Mouse (Mus musculus): ENCODE results near the gene Setd5. TPM values are rescaled to one million over a fixed set of nuclear protein-coding genes. Genes with fewer than 3 reads are reported as not detected.

The Setd5 gene
- polyA plus RNA-seq, 1 experiment from 2014 or later: 58.7 TPM

- WGBS: 11% methylated on average over 19 of the region's 19 CpGs
- H3K27me3 ChIP-seq (ENCODE audit: control insufficient read depth, insufficient read depth, low read length): no peaks in the 10 kb centered on the region
- no peaks in the 10 kb centered on the region for H3K9me3 ChIP-seq (ENCODE audit: control insufficient read depth, low read length)
- DNase-seq (ENCODE audit: low spot score) (peak; percentile 83), ATAC-seq (ENCODE audit: low FRiP score) (peak; percentile 46; the same call in 1 of the 2 replicates)
- no peaks in the 10 kb centered on the region for H3K36me3 ChIP-seq (replicated peaks; ENCODE audit: control insufficient read depth, insufficient read depth)
- H3K9ac ChIP-seq: peak overlapping the region; percentile 39
- H3K4me3 ChIP-seq (replicated peaks; ENCODE audit: low read length): no peak overlapping the region
- 0 out of 2 replicates have a peak, but pooled peaks cover 3% of the 10 kb centered on the region for H3K4me1 ChIP-seq (replicated peaks; ENCODE audit: control insufficient read depth, insufficient read depth, low read length)
- peak overlapping the region; percentile 43 for H3K27ac ChIP-seq
- peak overlapping the region; percentile 42 for H3K4me2 ChIP-seq (replicated peaks)
These were observed 39.0 kb upstream of the Setd5 start for GRCm38 (mm10) chr6:113037946-113038734.

GRCm38 (mm10) chr6:113038735-113039058, 38.5 kb upstream of the Setd5 start:
- Histone ChIP-seq H3K27me3 (ENCODE audit: control insufficient read depth, insufficient read depth, low read length) (no peaks in the 10 kb centered on the region), H3K27ac (peak overlapping the region; percentile 43; the same call in 1 of the 2 replicates), H3K4me2 (replicated peaks) (peak overlapping the region; percentile 42), H3K9ac (peak overlapping the region; percentile 39), H3K4me1 (replicated peaks; ENCODE audit: control insufficient read depth, insufficient read depth, low read length) (0 out of 2 replicates have a peak, but pooled peaks cover 3% of the 10 kb centered on the region), H3K4me3 (replicated peaks; ENCODE audit: low read length) (no peak overlapping the region), H3K9me3 (ENCODE audit: control insufficient read depth, low read length) (no peaks in the 10 kb centered on the region), H3K36me3 (replicated peaks; ENCODE audit: control insufficient read depth, insufficient read depth) (no peaks in the 10 kb centered on the region)
- ATAC-seq (ENCODE audit: low FRiP score) (no peak), DNase-seq (ENCODE audit: low spot score) (no peak)
- 46% methylated on average over 5 of the region's 5 CpGs for WGBS

- Histone ChIP-seq H3K36me3 (replicated peaks; ENCODE audit: control insufficient read depth, insufficient read depth) (no peaks in the 10 kb centered on the region), H3K27me3 (ENCODE audit: control insufficient read depth, insufficient read depth, low read length) (no peaks in the 10 kb centered on the region), H3K27ac (no peak overlapping the region), H3K4me1 (replicated peaks; ENCODE audit: control insufficient read depth, insufficient read depth, low read length) (peaks cover 6% of the 10 kb centered on the region), H3K4me3 (replicated peaks; ENCODE audit: low read length) (no peak overlapping the region), H3K9me3 (ENCODE audit: control insufficient read depth, low read length) (no peaks in the 10 kb centered on the region), H3K9ac (no peak overlapping the region), H3K4me2 (replicated peaks) (no peak overlapping the region)
- no peak for DNase-seq (ENCODE audit: low spot score)
- WGBS: 87% methylated on average over 2 of the region's 2 CpGs
- ATAC-seq (ENCODE audit: low FRiP score): no peak
These were observed 36.8 kb upstream of the Setd5 start for GRCm38 (mm10) chr6:113040319-113040718.

- 88% methylated on average over 11 of the region's 11 CpGs for WGBS
These were observed 35.8 kb upstream of the Setd5 start for GRCm38 (mm10) chr6:113041215-113041990.

DNA sequence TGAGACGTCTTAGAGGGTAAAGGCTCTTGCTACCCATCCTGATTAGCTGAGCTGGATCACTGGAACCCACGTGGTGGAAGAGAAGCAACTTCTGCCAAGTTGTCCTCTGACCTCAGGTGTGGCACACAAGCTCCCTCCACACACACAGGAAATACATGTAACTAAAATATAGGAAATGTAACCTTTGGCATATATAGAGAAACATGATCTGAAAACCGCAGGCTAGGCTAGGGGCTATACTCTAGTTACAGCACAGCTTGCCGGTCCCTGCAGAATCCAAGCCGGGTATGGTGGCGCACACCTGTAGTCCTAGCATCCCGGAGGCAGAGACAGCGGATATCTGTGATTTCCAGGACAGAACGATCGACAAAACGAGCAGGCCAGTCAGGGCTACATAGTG, 31.6 kb upstream of the Setd5 start:
- WGBS: 2% methylated on average over 11 of the region's 11 CpGs
- H3K9ac ChIP-seq: peak overlapping the region; percentile 81
- H3K4me1 ChIP-seq (replicated peaks; ENCODE audit: control insufficient read depth, insufficient read depth, low read length): peaks cover 24% of the 10 kb centered on the region
- H3K4me3 ChIP-seq (replicated peaks; ENCODE audit: low read length): peak overlapping the region; percentile 83
- peak; percentile 30 for DNase-seq (ENCODE audit: low spot score)
- peak; percentile 31; the same call in 1 of the 2 replicates for ATAC-seq (ENCODE audit: low FRiP score)
- peak overlapping the region; percentile 96 for H3K4me2 ChIP-seq (replicated peaks)
- peak overlapping the region; percentile 83 for H3K27ac ChIP-seq
- H3K9me3 ChIP-seq (ENCODE audit: control insufficient read depth, low read length): no peaks in the 10 kb centered on the region
- no peaks in the 10 kb centered on the region for H3K27me3 ChIP-seq (ENCODE audit: control insufficient read depth, insufficient read depth, low read length)
- H3K36me3 ChIP-seq (replicated peaks; ENCODE audit: control insufficient read depth, insufficient read depth): peaks cover 22% of the 10 kb centered on the region

More at GRCm38 (mm10) chr6:113041215-113041990, 35.8 kb upstream of the Setd5 start:
- Histone ChIP-seq H3K36me3 (replicated peaks; ENCODE audit: control insufficient read depth, insufficient read depth) (no peaks in the 10 kb centered on the region), H3K4me3 (replicated peaks; ENCODE audit: low read length) (no peak overlapping the region), H3K9me3 (ENCODE audit: control insufficient read depth, low read length) (no peaks in the 10 kb centered on the region), H3K4me1 (replicated peaks; ENCODE audit: control insufficient read depth, insufficient read depth, low read length) (peaks cover 9% of the 10 kb centered on the region), H3K9ac (no peak overlapping the region), H3K4me2 (replicated peaks) (no peak overlapping the region), H3K27ac (no peak overlapping the region), H3K27me3 (ENCODE audit: control insufficient read depth, insufficient read depth, low read length) (no peaks in the 10 kb centered on the region)
- no peak for DNase-seq (ENCODE audit: low spot score)
- ATAC-seq (ENCODE audit: low FRiP score): no peak

- Histone ChIP-seq H3K9me3 (ENCODE audit: control insufficient read depth, low read length) (no peaks in the 10 kb centered on the region), H3K4me2 (replicated peaks) (peak within 1 kb of the TSS; percentile 96), H3K4me3 (replicated peaks; ENCODE audit: low read length) (peak within 1 kb of the TSS; percentile 83), H3K27ac (peak within 1 kb of the TSS; percentile 83), H3K9ac (peak within 1 kb of the TSS; percentile 81), H3K36me3 (replicated peaks; ENCODE audit: control insufficient read depth, insufficient read depth) (peaks cover 30% of the 10 kb centered on the region), H3K4me1 (replicated peaks; ENCODE audit: control insufficient read depth, insufficient read depth, low read length) (peaks cover 24% of the 10 kb centered on the region), H3K27me3 (ENCODE audit: control insufficient read depth, insufficient read depth, low read length) (no peaks in the 10 kb centered on the region)
- under 1% methylated on average over 59 of the region's 59 CpGs for WGBS
- DNase-seq (ENCODE audit: low spot score) (peak; percentile 99), ATAC-seq (ENCODE audit: low FRiP score) (peak; percentile 100)
These were observed 30.9 kb upstream of the Setd5 start, which contains the start of gene Thumpd3 for GRCm38 (mm10) chr6:113046041-113046975. TSS of gene Thumpd3 (plus strand) at chr6:113046225.

DNA sequence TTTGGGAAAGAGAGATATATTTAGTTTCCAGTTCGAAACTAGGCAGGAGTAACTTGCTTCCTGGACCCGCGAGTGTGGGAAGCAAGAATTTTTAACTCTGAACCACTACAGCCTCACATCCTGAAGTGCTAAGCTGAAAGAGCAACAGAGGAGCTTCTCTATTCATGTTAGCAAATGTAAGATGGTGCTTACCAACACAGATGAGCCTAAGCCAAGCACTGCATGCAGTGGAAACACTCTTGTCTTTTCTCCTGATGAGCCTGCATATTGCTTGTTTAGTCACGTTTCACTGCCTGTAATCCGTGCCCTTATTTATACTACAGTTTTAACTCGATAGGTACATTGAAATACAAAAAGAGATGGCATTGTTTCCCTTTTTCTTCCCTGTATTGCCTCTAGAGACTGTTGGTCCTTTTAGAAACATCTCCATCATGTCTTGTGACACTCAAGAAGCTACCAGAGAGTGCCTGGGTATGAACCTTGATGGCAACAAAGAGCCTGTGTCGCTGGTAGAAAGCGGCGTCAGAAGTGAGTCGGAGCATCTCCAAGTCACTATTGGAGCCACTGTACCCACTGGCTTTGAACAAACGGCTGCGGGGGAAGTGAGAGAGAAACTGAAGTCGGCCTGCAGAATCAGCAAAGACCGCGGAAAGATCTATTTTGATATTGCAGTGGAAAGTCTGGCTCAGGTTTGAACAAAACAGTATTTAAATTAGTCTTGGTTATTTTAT, 30.0 kb upstream of the Setd5 start:
- no peaks in the 10 kb centered on the region for H3K9me3 ChIP-seq (ENCODE audit: control insufficient read depth, low read length)
- H3K27me3 ChIP-seq (ENCODE audit: control insufficient read depth, insufficient read depth, low read length): no peaks in the 10 kb centered on the region
- no peak for DNase-seq (ENCODE audit: low spot score)
- peak overlapping the region; percentile 83 for H3K4me3 ChIP-seq (replicated peaks; ENCODE audit: low read length)
- 0 out of 2 replicates have a peak overlapping the region, but pooled peaks have one; percentile 82 for H3K27ac ChIP-seq
- H3K36me3 ChIP-seq (replicated peaks; ENCODE audit: control insufficient read depth, insufficient read depth): peaks cover 34% of the 10 kb centered on the region
- peak overlapping the region; percentile 96 for H3K4me2 ChIP-seq (replicated peaks)
- 68% methylated on average over 15 of the region's 15 CpGs for WGBS
- H3K9ac ChIP-seq: peak overlapping the region; percentile 71
- peaks cover 24% of the 10 kb centered on the region for H3K4me1 ChIP-seq (replicated peaks; ENCODE audit: control insufficient read depth, insufficient read depth, low read length)
- no peak for ATAC-seq (ENCODE audit: low FRiP score)

DNA sequence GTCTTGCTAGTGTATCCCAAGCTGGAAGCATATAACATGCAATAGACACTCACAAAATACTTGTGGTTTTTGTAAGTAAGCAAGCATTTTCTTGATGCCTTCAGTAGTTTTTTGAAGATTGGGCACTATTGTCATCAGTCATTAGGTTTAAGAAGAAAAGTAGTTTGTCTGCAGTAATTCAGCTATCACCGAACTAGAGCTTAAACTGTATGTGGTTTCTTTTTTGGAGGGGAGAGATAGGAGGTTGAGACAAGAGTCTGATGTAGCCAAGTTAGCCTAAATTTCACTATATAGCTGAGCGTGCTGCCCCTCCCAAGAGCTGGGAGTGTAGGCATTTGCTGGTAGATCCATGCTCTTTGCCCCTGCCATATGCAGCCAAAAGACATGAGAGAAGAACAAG, 28.8 kb upstream of the Setd5 start:
- no peaks in the 10 kb centered on the region for H3K27me3 ChIP-seq (ENCODE audit: control insufficient read depth, insufficient read depth, low read length)
- peaks cover 24% of the 10 kb centered on the region for H3K4me1 ChIP-seq (replicated peaks; ENCODE audit: control insufficient read depth, insufficient read depth, low read length)
- WGBS: 100% methylated on average over 2 of the region's 2 CpGs
- H3K4me2 ChIP-seq (replicated peaks): no peak overlapping the region
- DNase-seq (ENCODE audit: low spot score) (no peak), ATAC-seq (ENCODE audit: low FRiP score) (no peak)
- no peak overlapping the region for H3K4me3 ChIP-seq (replicated peaks; ENCODE audit: low read length)
- no peaks in the 10 kb centered on the region for H3K9me3 ChIP-seq (ENCODE audit: control insufficient read depth, low read length)
- H3K27ac ChIP-seq: no peak overlapping the region
- no peak overlapping the region for H3K9ac ChIP-seq
- H3K36me3 ChIP-seq (replicated peaks; ENCODE audit: control insufficient read depth, insufficient read depth): peaks cover 45% of the 10 kb centered on the region
